Comparison of ENCODE assay signal across 15 mouse cellular contexts in genomic region chr3:102187401-102187800, GRCm38 (mm10).
"Had no signal": no experiment of that assay in that cellular context is flagged by ENCODE, and none has a peak within 500 bp of the region (broad histone marks: within the 10 kb centered on the region; RNA-seq: fewer than 3 reads in every experiment).

No protein-coding gene starts in this region.

- H3K27ac ChIP-seq: kidney, postnatal 0 days; limb, embryonic 13.5 days; liver, embryonic 14.5 days; macrophage; midbrain, embryonic 15.5 days had no signal

- H3K27me3 ChIP-seq: limb, embryonic 13.5 days; megakaryocyte, embryonic 14.5 days had no signal

- H3K4me2 ChIP-seq: limb, embryonic 13.5 days; lung, embryonic 14.5 days; midbrain, embryonic 11.5 days; midbrain, embryonic 15.5 days had no signal

- H3K9me3 ChIP-seq: midbrain, embryonic 15.5 days had no signal

- H3K36me3 ChIP-seq: midbrain, embryonic 15.5 days had no signal

- H3K4me1 ChIP-seq: megakaryocyte, embryonic 14.5 days had no signal

- H3K4me3 ChIP-seq: limb, embryonic 13.5 days; megakaryocyte, embryonic 14.5 days; midbrain, embryonic 15.5 days had no signal

- H3K9ac ChIP-seq: limb, embryonic 13.5 days; liver, embryonic 14.5 days; lung, embryonic 14.5 days; midbrain, embryonic 15.5 days had no signal

- DNase-seq: kidney, adult 2 months; kidney, postnatal 36 days; left cerebral cortex, postnatal 4 days; lung, embryonic 14.5 days; lung, postnatal 10 days; right cerebral cortex, postnatal 25 days; thymus, postnatal 4 days had no signal

- ATAC-seq: intestine, embryonic 16.5 days; midbrain, embryonic 15.5 days had no signal
